Mouse (Mus musculus) neural tube, embryonic 11.5 days (tissue): ENCODE data around the gene Dlk1. TPM values are rescaled to one million over a fixed set of nuclear protein-coding genes. Genes with fewer than 3 reads are reported as not detected.
A peak's percentile ranks its signal among the peaks of the same experiment; 100 is the strongest.

Experiments used
- ATAC-seq: fragments of 200-750 bp; cut with Nextera tagmentation; 2 replicates; pipeline ENCODE4 v1.8.0; 2017; ENCODE audit warnings: moderate number of reproducible peaks, mild to moderate bottlenecking, moderate TSS enrichment, moderate library complexity; ENCODE audit not compliant: insufficient read depth, low FRiP score, low TSS enrichment
- DNase-seq: peaks from one replicate; pipeline ENCODE4 v3.0.0-alpha.2; 2015; ENCODE audit warnings: low spot score
- H3K27ac ChIP-seq: fragments of 300-500 bp; sonication (generic); 2 replicates; pipeline ENCODE4 v1.5.1; 2014; ENCODE audit warnings: low read depth, mild to moderate bottlenecking, low read length
- H3K27me3 ChIP-seq: fragments of 300-500 bp; sonication (generic); 2 replicates; pipeline ENCODE4 v1.6.1; 2014; ENCODE audit warnings: mild to moderate bottlenecking, low read length, mixed read lengths; ENCODE audit not compliant: control insufficient read depth, insufficient read depth
- H3K36me3 ChIP-seq: fragments of 300-500 bp; sonication (generic); 2 replicates; pipeline ENCODE4 v1.6.1; 2014; ENCODE audit warnings: mild to moderate bottlenecking, low read length, moderate library complexity, mixed read lengths; ENCODE audit not compliant: control insufficient read depth, insufficient read depth
- H3K4me1 ChIP-seq: fragments of 300-500 bp; sonication (generic); 2 replicates; pipeline ENCODE4 v1.6.1; 2014; ENCODE audit warnings: low read length, mixed read lengths; ENCODE audit not compliant: control insufficient read depth, insufficient read depth
- H3K4me2 ChIP-seq: fragments of 300-500 bp; sonication (generic); 2 replicates; pipeline ENCODE4 v1.6.1; 2014; ENCODE audit warnings: low read depth, mild to moderate bottlenecking, moderate library complexity
- H3K4me3 ChIP-seq: fragments of 300-500 bp; sonication (generic); 2 replicates; pipeline ENCODE4 v1.5.1; 2014; ENCODE audit warnings: low read depth, low read length
- H3K9ac ChIP-seq: fragments of 300-500 bp; sonication (generic); 2 replicates; pipeline ENCODE4 v1.6.1; 2014; ENCODE audit warnings: mild to moderate bottlenecking, low read length
- H3K9me3 ChIP-seq: fragments of 300-500 bp; sonication (generic); 2 replicates; pipeline ENCODE4 v1.6.1; 2016; ENCODE audit warnings: low read length; ENCODE audit not compliant: control insufficient read depth
- WGBS: fragments of 180-500 bp; shearing (Covaris S2); extraction: QIAGEN DNeasy Blood & Tissue Kit; methylation state at CpG from one replicate; pipeline ENCODE4 v1.1.7; 2014; 5-methylcytosine and 5-hydroxymethylcytosine counted together
- polyA plus RNA-seq: library from polyadenylated mRNA; unstranded; fragments of >200 nt; fragmentation: Nextera tagmentation; extraction: Ambion mirVana; gene quantifications from 2 replicates; pipeline ENCODE4 v1.2.1, GENCODE M21; 2014

Dlk1 gene
- polyA plus RNA-seq, 1 experiment from 2014 or later: 112 TPM

GRCm38 (mm10) chr12:109416681-109417080 is 35.9 kb upstream of the Dlk1 start:
- Histone ChIP-seq H3K4me2 (no peak overlapping the region), H3K36me3 (no peaks in the 10 kb centered on the region), H3K27ac (peak overlapping the region; percentile 82), H3K27me3 (no peaks in the 10 kb centered on the region), H3K9ac (no peak overlapping the region), H3K4me1 (peaks cover 27% of the 10 kb centered on the region), H3K9me3 (no peaks in the 10 kb centered on the region), H3K4me3 (no peak overlapping the region)
- DNase-seq (no peak), ATAC-seq (no peak)
- WGBS: 85% methylated on average over 5 of the region's 5 CpGs

- DNase-seq (peak; percentile 75), ATAC-seq (peak; percentile 88)
- Histone ChIP-seq H3K9ac (peak overlapping the region; percentile 41), H3K4me3 (no peak overlapping the region), H3K4me2 (no peak overlapping the region), H3K4me1 (peaks cover 23% of the 10 kb centered on the region), H3K27me3 (no peaks in the 10 kb centered on the region), H3K27ac (peak overlapping the region; percentile 82), H3K36me3 (no peaks in the 10 kb centered on the region), H3K9me3 (no peaks in the 10 kb centered on the region)
- 23% methylated on average over 14 of the region's 14 CpGs for WGBS
Measured at GRCm38 (mm10) chr12:109417476-109418201, 35.0 kb upstream of the Dlk1 start.

GRCm38 (mm10) chr12:109420006-109420405 is 32.6 kb upstream of the Dlk1 start:
- no peak for ATAC-seq
- peaks cover 29% of the 10 kb centered on the region for H3K4me1 ChIP-seq
- no peaks in the 10 kb centered on the region for H3K9me3 ChIP-seq
- WGBS: 86% methylated on average over 12 of the region's 12 CpGs
- no peak for DNase-seq
- H3K4me3 ChIP-seq: no peak overlapping the region
- H3K4me2 ChIP-seq: no peak overlapping the region
- H3K27ac ChIP-seq: no peak overlapping the region
- no peaks in the 10 kb centered on the region for H3K27me3 ChIP-seq
- no peaks in the 10 kb centered on the region for H3K36me3 ChIP-seq
- H3K9ac ChIP-seq: no peak overlapping the region

GRCm38 (mm10) chr12:109423163-109423562 is 29.5 kb upstream of the Dlk1 start:
- 48% methylated on average over 2 of the region's 2 CpGs for WGBS
- H3K36me3 ChIP-seq: no peaks in the 10 kb centered on the region
- H3K9me3 ChIP-seq: no peaks in the 10 kb centered on the region
- H3K4me1 ChIP-seq: peaks cover 14% of the 10 kb centered on the region
- no peak for DNase-seq
- H3K4me3 ChIP-seq: no peak overlapping the region
- no peak overlapping the region for H3K4me2 ChIP-seq
- no peaks in the 10 kb centered on the region for H3K27me3 ChIP-seq
- no peak overlapping the region for H3K9ac ChIP-seq
- H3K27ac ChIP-seq: no peak overlapping the region
- no peak for ATAC-seq

- Histone ChIP-seq H3K27me3 (no peaks in the 10 kb centered on the region), H3K36me3 (no peaks in the 10 kb centered on the region), H3K4me1 (peaks cover 7% of the 10 kb centered on the region), H3K27ac (no peak overlapping the region), H3K4me2 (no peak overlapping the region), H3K9me3 (no peaks in the 10 kb centered on the region), H3K4me3 (no peak overlapping the region), H3K9ac (no peak overlapping the region)
- 72% methylated on average over 4 of the region's 4 CpGs for WGBS
- no peak for DNase-seq
- ATAC-seq: no peak
Measured at GRCm38 (mm10) chr12:109423716-109424429, 28.8 kb upstream of the Dlk1 start.

- H3K36me3 ChIP-seq: no peaks in the 10 kb centered on the region
- H3K4me2 ChIP-seq: peak overlapping the region; percentile 22
- peaks cover 6% of the 10 kb centered on the region for H3K4me1 ChIP-seq
- WGBS: 17% methylated on average over 20 of the region's 20 CpGs
- H3K9ac ChIP-seq: no peak overlapping the region
- H3K27me3 ChIP-seq: no peaks in the 10 kb centered on the region
- ATAC-seq (no peak), DNase-seq (peak; percentile 43)
- peak overlapping the region; percentile 50; the same call in 1 of the 2 replicates for H3K27ac ChIP-seq
- no peaks in the 10 kb centered on the region for H3K9me3 ChIP-seq
- H3K4me3 ChIP-seq: no peak overlapping the region
Measured at GRCm38 (mm10) chr12:109424753-109425332, 27.8 kb upstream of the Dlk1 start.

- H3K27ac ChIP-seq: no peak overlapping the region
- H3K9me3 ChIP-seq: no peaks in the 10 kb centered on the region
- no peak overlapping the region for H3K4me2 ChIP-seq
- H3K27me3 ChIP-seq: no peaks in the 10 kb centered on the region
- DNase-seq (no peak), ATAC-seq (no peak)
- no peaks in the 10 kb centered on the region for H3K36me3 ChIP-seq
- H3K4me3 ChIP-seq: no peak overlapping the region
- H3K4me1 ChIP-seq: peaks cover 6% of the 10 kb centered on the region
- H3K9ac ChIP-seq: no peak overlapping the region
- WGBS: 86% methylated on average over 12 of the region's 12 CpGs
Measured at GRCm38 (mm10) chr12:109425982-109426381, 26.6 kb upstream of the Dlk1 start.

GRCm38 (mm10) chr12:109432475-109433130 is 20.0 kb upstream of the Dlk1 start:
- Histone ChIP-seq H3K27ac (no peak overlapping the region), H3K4me3 (no peak overlapping the region), H3K36me3 (no peaks in the 10 kb centered on the region), H3K4me1 (peaks cover 16% of the 10 kb centered on the region), H3K4me2 (no peak overlapping the region), H3K27me3 (no peaks in the 10 kb centered on the region), H3K9me3 (no peaks in the 10 kb centered on the region), H3K9ac (no peak overlapping the region)
- ATAC-seq (no peak), DNase-seq (no peak)
- WGBS: 66% methylated on average over 6 of the region's 6 CpGs
